In the genomic region with DNA sequence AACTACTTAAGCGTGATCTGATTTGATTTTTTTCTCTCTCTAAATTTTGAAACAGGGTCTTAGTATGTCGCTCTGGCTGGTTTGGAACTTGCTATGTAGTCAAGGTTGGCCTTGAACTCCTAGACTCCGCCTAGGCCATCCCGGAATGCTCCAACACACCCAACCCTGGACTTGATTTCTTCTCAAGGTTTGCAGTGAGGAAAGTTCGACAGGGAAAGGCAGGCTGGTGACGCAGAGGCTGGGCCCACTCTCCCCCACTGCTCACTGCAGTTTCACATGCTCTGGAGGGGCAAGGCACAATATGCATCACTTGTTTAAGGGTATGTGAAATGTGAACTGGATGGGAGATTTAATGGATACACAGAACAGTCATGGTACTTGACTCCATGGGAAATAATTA, we compare ENCODE assay signal across 14 mouse cellular contexts. TPM values are rescaled to one million over a fixed set of nuclear protein-coding genes. Genes with fewer than 3 reads are reported as not detected.
A peak's percentile ranks its signal among the peaks of the same experiment; 100 is the strongest.
DNase-seq lines count a peak whose midpoint lies in the region; ATAC-seq and TF ChIP-seq lines count a peak whose summit lies in the region.
"Had no signal": no experiment of that assay in that cellular context is flagged by ENCODE, and none has a peak within 500 bp of the region (broad histone marks: within the 10 kb centered on the region; RNA-seq: fewer than 3 reads in every experiment).

No protein-coding gene starts in this region.

- DNase-seq in heart, adult 18-20 months, result no peak
- no peak for DNase-seq in layer of hippocampus, adult 2 months (ENCODE audit: low spot score in 2 of 2)
- no peak for DNase-seq in layer of hippocampus, adult 11-12 months (ENCODE audit: low spot score)
- DNase-seq in R1 (ENCODE audit: low read depth, low spot score), result peak; percentile 59
- no peak for DNase-seq in cerebellum, postnatal 4 days (ENCODE audit: low spot score in 2 of 2)
- DNase-seq in forebrain, embryonic 10.5 days (ENCODE audit: extremely low spot score, low spot score), result no peak
- DNase-seq: spleen, adult 18-20 months; thymus, adult 2 months had no signal

- peaks cover 51% of the 10 kb centered on the region for H3K4me1 ChIP-seq in heart, embryonic 15.5 days (replicated peaks)
- H3K4me1 ChIP-seq in intestine, embryonic 16.5 days (ENCODE audit: control insufficient read depth, insufficient read depth, low read length), result peaks cover 13% of the 10 kb centered on the region
- H3K4me1 ChIP-seq in forebrain, embryonic 10.5 days, result peaks cover 53% of the 10 kb centered on the region

- 75% methylated on average over 6 of the region's 6 CpGs for WGBS in heart, embryonic 15.5 days
- WGBS in intestine, embryonic 16.5 days, result 80% methylated on average over 6 of the region's 6 CpGs
- 89% methylated on average over 6 of the region's 6 CpGs for WGBS in forebrain, embryonic 10.5 days

- no peak for TF ChIP-seq CTCF in layer of hippocampus, adult 2 months (conservative IDR thresholded peaks at IDR 0.05)

- ATAC-seq in heart, embryonic 15.5 days (replicated peaks; ENCODE audit: insufficient number of reproducible peaks, insufficient read depth, low FRiP score, low read depth), result no peak
- no peak for ATAC-seq in intestine, embryonic 16.5 days
- ATAC-seq: inflammation-experienced regulatory T-cells, adult 6 months; liver, embryonic 12.5 days had no signal

- H3K9me3 ChIP-seq in heart, embryonic 15.5 days (replicated peaks), result no peaks in the 10 kb centered on the region
- H3K9me3 ChIP-seq in intestine, embryonic 16.5 days (ENCODE audit: control insufficient read depth, low read length), result no peaks in the 10 kb centered on the region
- no peaks in the 10 kb centered on the region for H3K9me3 ChIP-seq in forebrain, embryonic 10.5 days
- H3K9me3 ChIP-seq: liver, embryonic 12.5 days; midbrain, embryonic 12.5 days had no signal

- H3K36me3 ChIP-seq in heart, embryonic 15.5 days, result peaks cover 1% of the 10 kb centered on the region; the same call in 1 of the 2 replicates
- H3K36me3 ChIP-seq in intestine, embryonic 16.5 days (ENCODE audit: control insufficient read depth, insufficient read depth, low read length), result peaks cover 1% of the 10 kb centered on the region; the same call in 1 of the 2 replicates
- peaks cover 16% of the 10 kb centered on the region for H3K36me3 ChIP-seq in forebrain, embryonic 10.5 days (replicated peaks)
- H3K36me3 ChIP-seq: midbrain, embryonic 12.5 days had no signal

- H3K27me3 ChIP-seq in heart, embryonic 15.5 days, result no peaks in the 10 kb centered on the region
- no peaks in the 10 kb centered on the region for H3K27me3 ChIP-seq in intestine, embryonic 16.5 days (replicated peaks; ENCODE audit: control insufficient read depth, insufficient read depth, low read length)
- no peaks in the 10 kb centered on the region for H3K27me3 ChIP-seq in forebrain, embryonic 10.5 days (ENCODE audit: poor library complexity, severe bottlenecking)
- H3K27me3 ChIP-seq: midbrain, embryonic 12.5 days had no signal

- H3K4me3 ChIP-seq in heart, embryonic 15.5 days, result peak overlapping the region; percentile 77
- peak overlapping the region; percentile 94; the same call in 1 of the 2 replicates for H3K4me3 ChIP-seq in layer of hippocampus, adult 2 months
- H3K4me3 ChIP-seq in intestine, embryonic 16.5 days (ENCODE audit: low read length), result 0 out of 2 replicates have a peak overlapping the region, but pooled peaks have one; percentile 5
- no peak overlapping the region for H3K4me3 ChIP-seq in forebrain, embryonic 10.5 days
- H3K4me3 ChIP-seq: erythroblast, embryonic 14.5 days; liver, embryonic 12.5 days; midbrain, embryonic 12.5 days had no signal

- H3K27ac ChIP-seq in heart, embryonic 15.5 days, result no peak overlapping the region; the same call in 1 of the 2 replicates
- H3K27ac ChIP-seq in layer of hippocampus, adult 2 months, result no peak overlapping the region
- no peak overlapping the region for H3K27ac ChIP-seq in intestine, embryonic 16.5 days (ENCODE audit: low read length)
- no peak overlapping the region for H3K27ac ChIP-seq in forebrain, embryonic 10.5 days
- H3K27ac ChIP-seq: liver, embryonic 12.5 days; midbrain, embryonic 12.5 days had no signal

- peak overlapping the region; percentile 91 for H3K4me2 ChIP-seq in heart, embryonic 15.5 days
- H3K4me2 ChIP-seq in intestine, embryonic 16.5 days (ENCODE audit: low read depth, low read length), result peak overlapping the region; percentile 87; the same call in 1 of the 2 replicates
- H3K4me2 ChIP-seq: liver, embryonic 12.5 days had no signal

- H3K9ac ChIP-seq in heart, embryonic 15.5 days, result 0 out of 2 replicates have a peak overlapping the region, but pooled peaks have one; percentile 62
- 0 out of 2 replicates have a peak overlapping the region, but pooled peaks have one; percentile 48 for H3K9ac ChIP-seq in intestine, embryonic 16.5 days (ENCODE audit: low read depth, low read length)
- H3K9ac ChIP-seq: liver, embryonic 12.5 days; midbrain, embryonic 12.5 days had no signal

RNA-seq across cellular contexts. Expression of a gene that starts 3.3 kb away (rescaled TPM):
- polyA plus RNA-seq in heart, embryonic 15.5 days (2015; fragmentation: Nextera tagmentation; extraction: Ambion mirVana), result 74.3 and 85.4 TPM in 2 replicates
- total RNA-seq in heart, adult 18-20 months (2021), result 10 to 100 TPM; 83.1 to 94.8 TPM
- total RNA-seq in layer of hippocampus, adult 2 months (2021), result 10 to 100 TPM; 27.0 to 27.2 TPM
- 37.1 and 44.0 TPM in 2 replicates for polyA plus RNA-seq in intestine, embryonic 16.5 days (2015; fragmentation: Nextera tagmentation; extraction: Ambion mirVana)
- 23.3 and 24.1 TPM in 2 replicates for polyA plus RNA-seq in forebrain, embryonic 10.5 days (2016; fragmentation: Nextera tagmentation; extraction: Ambion mirVana)
